ENCODE assay signal across 9 mouse cellular contexts in the genomic region with DNA sequence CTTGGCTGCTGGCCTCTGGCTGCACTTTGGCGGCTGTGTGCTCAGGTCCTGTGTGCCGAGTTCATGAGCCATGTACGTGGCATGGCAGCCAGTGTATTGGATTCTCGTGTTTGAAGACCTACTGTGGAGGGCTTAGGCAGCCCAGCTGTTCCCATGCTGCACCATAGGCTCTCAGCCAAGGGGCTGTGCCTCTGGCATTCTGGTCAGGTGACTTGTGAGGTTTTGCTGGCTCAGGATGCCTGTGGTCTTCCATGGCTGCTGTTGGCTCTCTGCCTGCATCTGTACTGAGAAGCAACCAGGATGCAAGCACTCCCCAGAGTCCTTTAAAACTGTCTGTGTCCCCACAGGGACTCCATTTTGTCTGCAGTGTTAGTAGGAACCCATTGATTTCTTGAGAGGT. TPM values are rescaled to one million over a fixed set of nuclear protein-coding genes. Genes with fewer than 3 reads are reported as not detected.
A peak's percentile ranks its signal among the peaks of the same experiment; 100 is the strongest.
DNase-seq lines count a peak whose midpoint lies in the region; ATAC-seq lines count a peak whose summit lies in the region.
"Had no signal": no experiment of that assay in that cellular context is flagged by ENCODE, and none has a peak within 500 bp of the region (broad histone marks: within the 10 kb centered on the region; RNA-seq: fewer than 3 reads in every experiment).

No protein-coding gene starts in this region.

- no peak overlapping the region for H3K9ac ChIP-seq in embryonic facial prominence, embryonic 14.5 days (ENCODE audit: low read depth, low read length)
- H3K9ac ChIP-seq in midbrain, embryonic 14.5 days (replicated peaks; ENCODE audit: low read length): no peak overlapping the region
- H3K9ac ChIP-seq in midbrain, embryonic 16.5 days (ENCODE audit: low read depth, low read length): no peak overlapping the region
- H3K9ac ChIP-seq in hindbrain, embryonic 16.5 days (ENCODE audit: low read depth, low read length): no peak overlapping the region
- H3K9ac ChIP-seq in neural tube, embryonic 14.5 days (replicated peaks; ENCODE audit: low read depth, low read length): no peak overlapping the region

- ATAC-seq in embryonic facial prominence, embryonic 14.5 days (ENCODE audit: low read depth): peak; percentile 62
- ATAC-seq in midbrain, embryonic 14.5 days (ENCODE audit: low FRiP score, low TSS enrichment): no peak
- no peak for ATAC-seq in midbrain, embryonic 16.5 days
- peak; percentile 51; the same call in 1 of the 2 replicates for ATAC-seq in hindbrain, embryonic 16.5 days
- peak; percentile 60 for ATAC-seq in neural tube, embryonic 14.5 days (ENCODE audit: low read depth)

- no peak overlapping the region for H3K4me2 ChIP-seq in embryonic facial prominence, embryonic 14.5 days (ENCODE audit: low read depth, low read length)
- H3K4me2 ChIP-seq in midbrain, embryonic 14.5 days (ENCODE audit: low read length): no peak overlapping the region
- no peak overlapping the region for H3K4me2 ChIP-seq in midbrain, embryonic 16.5 days (ENCODE audit: low read length)
- no peak overlapping the region for H3K4me2 ChIP-seq in hindbrain, embryonic 16.5 days (ENCODE audit: low read length)
- no peak overlapping the region for H3K4me2 ChIP-seq in neural tube, embryonic 14.5 days (ENCODE audit: low read depth, low read length)

- H3K36me3 ChIP-seq in embryonic facial prominence, embryonic 14.5 days (ENCODE audit: control insufficient read depth, insufficient read depth, low read length): no peaks in the 10 kb centered on the region
- peaks cover 8% of the 10 kb centered on the region; the same call in 1 of the 2 replicates for H3K36me3 ChIP-seq in embryonic facial prominence, embryonic 10.5 days (replicated peaks)
- H3K36me3 ChIP-seq in midbrain, embryonic 14.5 days (ENCODE audit: control insufficient read depth, insufficient read depth, low read length): no peaks in the 10 kb centered on the region
- 0 out of 2 replicates have a peak, but pooled peaks cover under 1% of the 10 kb centered on the region for H3K36me3 ChIP-seq in midbrain, embryonic 16.5 days (ENCODE audit: control insufficient read depth, insufficient read depth, low read length)
- H3K36me3 ChIP-seq in hindbrain, embryonic 16.5 days (ENCODE audit: control insufficient read depth, insufficient read depth, low read length): peaks cover 2% of the 10 kb centered on the region; the same call in 1 of the 2 replicates
- no peaks in the 10 kb centered on the region for H3K36me3 ChIP-seq in neural tube, embryonic 14.5 days (ENCODE audit: control insufficient read depth, insufficient read depth, low read length)

- H3K9me3 ChIP-seq in embryonic facial prominence, embryonic 14.5 days (ENCODE audit: control insufficient read depth, low read length): no peaks in the 10 kb centered on the region
- no peaks in the 10 kb centered on the region for H3K9me3 ChIP-seq in embryonic facial prominence, embryonic 10.5 days
- no peaks in the 10 kb centered on the region for H3K9me3 ChIP-seq in midbrain, embryonic 14.5 days (ENCODE audit: control insufficient read depth, low read length)
- no peaks in the 10 kb centered on the region for H3K9me3 ChIP-seq in midbrain, embryonic 16.5 days (replicated peaks; ENCODE audit: control insufficient read depth, low read length, poor library complexity, severe bottlenecking)
- H3K9me3 ChIP-seq in hindbrain, embryonic 16.5 days (ENCODE audit: control insufficient read depth, low read length): no peaks in the 10 kb centered on the region
- H3K9me3 ChIP-seq in neural tube, embryonic 14.5 days (ENCODE audit: control insufficient read depth, low read length): no peaks in the 10 kb centered on the region

- H3K27ac ChIP-seq in embryonic facial prominence, embryonic 14.5 days (replicated peaks; ENCODE audit: low read depth, low read length): no peak overlapping the region
- no peak overlapping the region for H3K27ac ChIP-seq in embryonic facial prominence, embryonic 10.5 days (replicated peaks)
- H3K27ac ChIP-seq in midbrain, embryonic 14.5 days (replicated peaks; ENCODE audit: low read depth, low read length): no peak overlapping the region
- no peak overlapping the region for H3K27ac ChIP-seq in midbrain, embryonic 16.5 days (ENCODE audit: low read length)
- H3K27ac ChIP-seq in hindbrain, embryonic 16.5 days (ENCODE audit: low read depth, low read length): no peak overlapping the region
- H3K27ac ChIP-seq in neural tube, embryonic 14.5 days (ENCODE audit: low read depth, low read length): no peak overlapping the region; the same call in 1 of the 2 replicates

- 62% methylated on average over 4 of the region's 4 CpGs for WGBS in embryonic facial prominence, embryonic 14.5 days
- 85% methylated on average over 4 of the region's 4 CpGs for WGBS in embryonic facial prominence, embryonic 10.5 days
- 69% methylated on average over 4 of the region's 4 CpGs for WGBS in midbrain, embryonic 14.5 days
- WGBS in midbrain, embryonic 16.5 days: 63% methylated on average over 4 of the region's 4 CpGs
- 44% methylated on average over 4 of the region's 4 CpGs for WGBS in hindbrain, embryonic 16.5 days
- 52% methylated on average over 4 of the region's 4 CpGs for WGBS in neural tube, embryonic 14.5 days

- no peak overlapping the region for H3K4me3 ChIP-seq in embryonic facial prominence, embryonic 14.5 days (ENCODE audit: low read depth, low read length)
- no peak overlapping the region for H3K4me3 ChIP-seq in embryonic facial prominence, embryonic 10.5 days
- no peak overlapping the region for H3K4me3 ChIP-seq in midbrain, embryonic 14.5 days (replicated peaks; ENCODE audit: low read depth, low read length)
- no peak overlapping the region for H3K4me3 ChIP-seq in midbrain, embryonic 16.5 days (ENCODE audit: low read depth, low read length)
- H3K4me3 ChIP-seq in hindbrain, embryonic 16.5 days (ENCODE audit: low read length): no peak overlapping the region
- no peak overlapping the region for H3K4me3 ChIP-seq in neural tube, embryonic 14.5 days (ENCODE audit: low read depth, low read length)

- H3K4me1 ChIP-seq in embryonic facial prominence, embryonic 14.5 days (ENCODE audit: control insufficient read depth, insufficient read depth, low read length): peaks cover 25% of the 10 kb centered on the region
- H3K4me1 ChIP-seq in embryonic facial prominence, embryonic 10.5 days: peaks cover 28% of the 10 kb centered on the region
- peaks cover 19% of the 10 kb centered on the region for H3K4me1 ChIP-seq in midbrain, embryonic 14.5 days (ENCODE audit: control insufficient read depth, insufficient read depth, low read length)
- peaks cover 19% of the 10 kb centered on the region for H3K4me1 ChIP-seq in midbrain, embryonic 16.5 days (ENCODE audit: control insufficient read depth, insufficient read depth, low read length)
- peaks cover 18% of the 10 kb centered on the region for H3K4me1 ChIP-seq in hindbrain, embryonic 16.5 days (ENCODE audit: control insufficient read depth, insufficient read depth, low read depth, low read length)
- H3K4me1 ChIP-seq in neural tube, embryonic 14.5 days (ENCODE audit: control insufficient read depth, insufficient read depth, low read length): peaks cover 28% of the 10 kb centered on the region

- peak; percentile 87 for DNase-seq in embryonic facial prominence, embryonic 14.5 days (ENCODE audit: low spot score)
- no peak for DNase-seq in embryonic facial prominence, embryonic 10.5 days (ENCODE audit: low spot score)
- DNase-seq in midbrain, embryonic 14.5 days: peak; percentile 43
- no peak for DNase-seq in cerebellum, adult 9-10 months
- DNase-seq in adrenal gland, postnatal 25 days: no peak

- no peaks in the 10 kb centered on the region for H3K27me3 ChIP-seq in embryonic facial prominence, embryonic 14.5 days (replicated peaks; ENCODE audit: control insufficient read depth, insufficient read depth, low read length)
- no peaks in the 10 kb centered on the region for H3K27me3 ChIP-seq in embryonic facial prominence, embryonic 10.5 days (replicated peaks; ENCODE audit: low read depth, poor library complexity, severe bottlenecking)
- no peaks in the 10 kb centered on the region for H3K27me3 ChIP-seq in midbrain, embryonic 14.5 days (ENCODE audit: control insufficient read depth, insufficient read depth, low read length)
- H3K27me3 ChIP-seq in midbrain, embryonic 16.5 days (ENCODE audit: control insufficient read depth, insufficient read depth, low read depth, low read length): no peaks in the 10 kb centered on the region
- H3K27me3 ChIP-seq in hindbrain, embryonic 16.5 days (replicated peaks; ENCODE audit: control insufficient read depth, insufficient read depth, low read length): no peaks in the 10 kb centered on the region
- H3K27me3 ChIP-seq in neural tube, embryonic 14.5 days (ENCODE audit: control insufficient read depth, insufficient read depth, low read length): no peaks in the 10 kb centered on the region

RNA-seq across cellular contexts. Expression of gene Zfp750, which starts 33.0 kb away (rescaled TPM):
- polyA plus RNA-seq in embryonic facial prominence, embryonic 14.5 days (2014; fragmentation: Nextera tagmentation; extraction: Ambion mirVana): 9.9 and 12.4 TPM in 2 replicates
- 0.73 and 0.91 TPM in 2 replicates for polyA plus RNA-seq in embryonic facial prominence, embryonic 10.5 days (2016; fragmentation: Nextera tagmentation; extraction: Ambion mirVana)
- 0.12 and 0.38 TPM in 2 replicates for polyA plus RNA-seq in midbrain, embryonic 14.5 days (2014; fragmentation: Nextera tagmentation; extraction: Ambion mirVana)
- 0.53 and 0.57 TPM in 2 replicates for polyA plus RNA-seq in midbrain, embryonic 16.5 days (2015; fragmentation: Nextera tagmentation; extraction: Ambion mirVana)
- 0.38 and 0.54 TPM in 2 replicates for polyA plus RNA-seq in hindbrain, embryonic 16.5 days (2015; fragmentation: Nextera tagmentation; extraction: Ambion mirVana)
- polyA plus RNA-seq in neural tube, embryonic 14.5 days (2014; fragmentation: Nextera tagmentation; extraction: Ambion mirVana): 0.32 and 0.49 TPM in 2 replicates
- 0.43 and 0.57 TPM in 2 replicates for total RNA-seq in adrenal gland, postnatal 25 days (2021)
- polyA plus RNA-seq: heart, embryonic 14.5 days had no signal

Comparison
In these comparisons a context has a peak if more than half of its experiments do, and no peak if none do; other contexts are left out.
1. DNase-seq: peak in embryonic facial prominence, embryonic 14.5 days (single experiment) and midbrain, embryonic 14.5 days (single experiment); none in embryonic facial prominence, embryonic 10.5 days (single experiment), cerebellum, adult 9-10 months (single experiment) and adrenal gland, postnatal 25 days (single experiment).
2. ATAC-seq: peak in embryonic facial prominence, embryonic 14.5 days (single experiment), hindbrain, embryonic 16.5 days (single experiment) and neural tube, embryonic 14.5 days (single experiment); none in midbrain, embryonic 14.5 days (single experiment) and midbrain, embryonic 16.5 days (single experiment).